Mouse (Mus musculus) neural tube, embryonic 13.5 days (tissue): ENCODE data around the gene Mybpc3. TPM values are rescaled to one million over a fixed set of nuclear protein-coding genes. Genes with fewer than 3 reads are reported as not detected.

Experiments
- ATAC-seq: fragments of 200-750 bp; cut with Nextera tagmentation; 2 replicates; pipeline ENCODE4 v1.8.0; 2017; ENCODE audit warnings: low read depth, mild to moderate bottlenecking, moderate TSS enrichment, moderate library complexity
- H3K27ac ChIP-seq: fragments of 300-500 bp; sonication (generic); replicated peaks from 2 replicates; pipeline ENCODE4 v1.5.1; 2015; ENCODE audit warnings: moderate library complexity, mild to moderate bottlenecking, inconsistent platforms
- H3K27me3 ChIP-seq: fragments of 300-500 bp; sonication (generic); 2 replicates; pipeline ENCODE4 v1.6.1; 2015; ENCODE audit warnings: mild to moderate bottlenecking, inconsistent platforms
- H3K36me3 ChIP-seq: fragments of 300-500 bp; sonication (generic); 2 replicates; pipeline ENCODE4 v1.6.1; 2015; ENCODE audit warnings: mild to moderate bottlenecking, inconsistent platforms
- H3K4me1 ChIP-seq: fragments of 300-500 bp; sonication (generic); replicated peaks from 2 replicates; pipeline ENCODE4 v1.6.1; 2015; ENCODE audit warnings: inconsistent platforms
- H3K4me2 ChIP-seq: fragments of 300-500 bp; sonication (generic); 2 replicates; pipeline ENCODE4 v1.6.1; 2015; ENCODE audit warnings: inconsistent platforms, mild to moderate bottlenecking, moderate library complexity
- H3K4me3 ChIP-seq: fragments of 300-500 bp; sonication (generic); 2 replicates; pipeline ENCODE4 v1.5.1; 2015; ENCODE audit warnings: mild to moderate bottlenecking, inconsistent platforms
- H3K9ac ChIP-seq: fragments of 300-500 bp; sonication (generic); 2 replicates; pipeline ENCODE4 v1.6.1; 2015; ENCODE audit warnings: moderate library complexity, mild to moderate bottlenecking, inconsistent platforms
- H3K9me3 ChIP-seq: fragments of 300-500 bp; sonication (generic); 2 replicates; pipeline ENCODE4 v1.6.1; 2016; ENCODE audit warnings: inconsistent platforms
- WGBS: fragments of 180-500 bp; shearing (Covaris S2); methylation state at CpG from one replicate; pipeline ENCODE4 v1.1.7; 2015; 5-methylcytosine and 5-hydroxymethylcytosine counted together
- polyA plus RNA-seq: library from polyadenylated mRNA; unstranded; fragments of >200 nt; fragmentation: Nextera tagmentation; extraction: Ambion mirVana; gene quantifications from 2 replicates; pipeline ENCODE4 v1.2.1, GENCODE M21; 2015

The Mybpc3 gene
- polyA plus RNA-seq, 1 experiment from 2014 or later, result 0.56 TPM

DNA sequence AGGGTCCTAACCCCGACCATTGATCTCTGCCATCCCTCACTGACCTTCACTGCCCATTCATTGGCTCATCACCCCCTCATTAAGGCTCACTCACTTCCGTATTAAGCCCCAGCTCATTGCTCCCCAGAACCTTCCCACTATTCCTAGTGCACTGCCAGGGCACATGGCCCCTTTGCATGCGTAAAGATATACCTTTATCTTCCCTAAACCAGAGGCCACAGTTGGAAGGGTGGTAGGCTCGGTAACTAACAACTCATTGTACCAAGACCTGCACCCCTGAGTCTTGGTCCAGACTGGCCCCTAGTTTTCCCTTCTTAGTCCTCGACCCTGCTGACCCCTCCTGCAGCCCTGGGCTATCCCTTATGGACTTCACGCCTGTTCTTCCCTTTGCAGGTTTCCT, 4.1 kb upstream of the Mybpc3 start:
- ATAC-seq, result no peak
- no peak overlapping the region for H3K27ac ChIP-seq
- no peak overlapping the region for H3K9ac ChIP-seq
- H3K4me3 ChIP-seq, result no peak overlapping the region
- H3K27me3 ChIP-seq, result peaks cover 6% of the 10 kb centered on the region; the same call in 1 of the 2 replicates
- WGBS, result 75% methylated on average over 6 of the region's 6 CpGs
- H3K9me3 ChIP-seq, result no peaks in the 10 kb centered on the region
- peaks cover 8% of the 10 kb centered on the region for H3K4me1 ChIP-seq
- H3K4me2 ChIP-seq, result no peak overlapping the region
- H3K36me3 ChIP-seq, result no peaks in the 10 kb centered on the region

GRCm38 (mm10) chr2:91114781-91115577, 3.0 kb upstream of the Mybpc3 start:
- peaks cover 8% of the 10 kb centered on the region for H3K4me1 ChIP-seq
- H3K27ac ChIP-seq, result no peak overlapping the region
- H3K36me3 ChIP-seq, result no peaks in the 10 kb centered on the region
- no peaks in the 10 kb centered on the region for H3K9me3 ChIP-seq
- 9% methylated on average over 40 of the region's 42 CpGs for WGBS
- H3K4me3 ChIP-seq, result peak overlapping the region; percentile 38
- peaks cover 6% of the 10 kb centered on the region; the same call in 1 of the 2 replicates for H3K27me3 ChIP-seq
- H3K4me2 ChIP-seq, result peak overlapping the region; percentile 67
- peak; percentile 68; the same call in 1 of the 2 replicates for ATAC-seq
- H3K9ac ChIP-seq, result peak overlapping the region; percentile 63

DNA sequence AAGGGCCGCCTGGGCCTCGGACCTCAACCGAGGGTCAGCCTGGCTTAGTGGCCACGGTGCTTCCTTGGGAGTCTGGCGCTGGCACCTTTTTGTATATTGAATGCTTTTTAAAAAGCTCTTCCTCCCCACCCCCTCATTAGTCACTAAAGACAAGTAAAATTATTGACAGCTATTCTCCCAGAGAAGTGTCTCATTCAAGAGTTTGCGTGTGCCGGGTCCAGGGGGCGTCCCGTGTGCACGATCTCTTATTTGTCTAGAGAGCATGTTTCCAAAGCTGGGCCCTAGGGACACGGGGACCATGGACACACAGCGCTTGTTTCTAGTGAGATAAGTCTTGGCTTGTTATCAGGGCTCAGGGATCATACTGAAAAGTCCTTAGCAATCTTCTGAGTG, 2.4 kb upstream of the Mybpc3 start:
- H3K9ac ChIP-seq, result peak overlapping the region; percentile 63
- peaks cover 8% of the 10 kb centered on the region for H3K4me1 ChIP-seq
- ATAC-seq, result no peak
- H3K27ac ChIP-seq, result no peak overlapping the region
- no peaks in the 10 kb centered on the region for H3K9me3 ChIP-seq
- WGBS, result 33% methylated on average over 12 of the region's 12 CpGs
- peak overlapping the region; percentile 67 for H3K4me2 ChIP-seq
- no peaks in the 10 kb centered on the region for H3K36me3 ChIP-seq
- H3K4me3 ChIP-seq, result peak overlapping the region; percentile 38
- H3K27me3 ChIP-seq, result peaks cover 6% of the 10 kb centered on the region; the same call in 1 of the 2 replicates

- no peak for ATAC-seq
- H3K4me1 ChIP-seq, result peaks cover 8% of the 10 kb centered on the region
- no peak overlapping the region for H3K4me3 ChIP-seq
- H3K4me2 ChIP-seq, result no peak overlapping the region
- H3K27ac ChIP-seq, result no peak overlapping the region
- no peak overlapping the region for H3K9ac ChIP-seq
- 83% methylated on average over 5 of the region's 5 CpGs for WGBS
- no peaks in the 10 kb centered on the region for H3K9me3 ChIP-seq
- H3K27me3 ChIP-seq, result peaks cover 6% of the 10 kb centered on the region; the same call in 1 of the 2 replicates
- no peaks in the 10 kb centered on the region for H3K36me3 ChIP-seq
Observed at GRCm38 (mm10) chr2:91116842-91117241, 1.1 kb upstream of the Mybpc3 start.

- H3K36me3 ChIP-seq, result no peaks in the 10 kb centered on the region
- H3K4me2 ChIP-seq, result no peak overlapping the region
- no peak for ATAC-seq
- peaks cover 6% of the 10 kb centered on the region; the same call in 1 of the 2 replicates for H3K27me3 ChIP-seq
- no peak overlapping the region for H3K9ac ChIP-seq
- H3K27ac ChIP-seq, result no peak overlapping the region
- H3K9me3 ChIP-seq, result no peaks in the 10 kb centered on the region
- H3K4me3 ChIP-seq, result no peak overlapping the region
- peaks cover 8% of the 10 kb centered on the region for H3K4me1 ChIP-seq
- 71% methylated on average over 1 of the region's 1 CpGs for WGBS
Observed at GRCm38 (mm10) chr2:91118647-91119046, 703 bp downstream of the Mybpc3 start.

- WGBS, result 87% methylated on average over 19 of the region's 19 CpGs
- H3K4me1 ChIP-seq, result peaks cover 8% of the 10 kb centered on the region
- no peak overlapping the region for H3K27ac ChIP-seq
- no peak overlapping the region for H3K4me2 ChIP-seq
- H3K4me3 ChIP-seq, result no peak overlapping the region
- no peaks in the 10 kb centered on the region for H3K36me3 ChIP-seq
- H3K27me3 ChIP-seq, result peaks cover 6% of the 10 kb centered on the region; the same call in 1 of the 2 replicates
- no peaks in the 10 kb centered on the region for H3K9me3 ChIP-seq
- no peak overlapping the region for H3K9ac ChIP-seq
- no peak for ATAC-seq
Observed at GRCm38 (mm10) chr2:91119061-91119460, 1.1 kb downstream of the Mybpc3 start.

DNA sequence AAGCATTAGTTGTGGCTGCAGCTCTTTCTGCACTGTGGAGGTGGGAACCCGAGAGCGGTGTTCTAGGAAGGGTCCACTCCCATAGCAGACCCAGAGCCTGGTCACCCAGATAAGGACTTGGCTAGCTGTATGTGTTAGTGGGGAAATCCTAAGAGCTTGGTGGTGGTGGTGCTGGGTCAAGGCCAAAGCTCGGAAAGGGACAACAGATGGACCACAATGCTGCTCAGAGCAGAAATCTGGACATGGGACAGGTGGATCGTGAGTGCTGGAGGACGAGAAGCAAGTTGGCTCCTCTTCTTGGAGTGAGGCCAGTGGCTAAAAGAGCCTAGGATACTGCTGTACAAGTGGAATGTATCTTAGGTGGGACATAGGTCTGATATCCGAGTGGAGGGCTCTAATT, 1.6 kb downstream of the Mybpc3 start:
- Histone ChIP-seq H3K4me1 (peaks cover 8% of the 10 kb centered on the region), H3K4me3 (no peak overlapping the region), H3K27me3 (peaks cover 6% of the 10 kb centered on the region; the same call in 1 of the 2 replicates), H3K27ac (no peak overlapping the region), H3K36me3 (no peaks in the 10 kb centered on the region), H3K4me2 (no peak overlapping the region), H3K9me3 (no peaks in the 10 kb centered on the region), H3K9ac (no peak overlapping the region)
- no peak for ATAC-seq
- WGBS, result 88% methylated on average over 6 of the region's 6 CpGs

GRCm38 (mm10) chr2:91120261-91120671, 2.3 kb downstream of the Mybpc3 start:
- Histone ChIP-seq H3K36me3 (no peaks in the 10 kb centered on the region), H3K4me3 (no peak overlapping the region), H3K9me3 (no peaks in the 10 kb centered on the region), H3K27me3 (peaks cover 6% of the 10 kb centered on the region; the same call in 1 of the 2 replicates), H3K27ac (no peak overlapping the region), H3K9ac (no peak overlapping the region), H3K4me2 (no peak overlapping the region), H3K4me1 (peaks cover 4% of the 10 kb centered on the region)
- no peak for ATAC-seq
- WGBS, result 70% methylated on average over 6 of the region's 6 CpGs

DNA sequence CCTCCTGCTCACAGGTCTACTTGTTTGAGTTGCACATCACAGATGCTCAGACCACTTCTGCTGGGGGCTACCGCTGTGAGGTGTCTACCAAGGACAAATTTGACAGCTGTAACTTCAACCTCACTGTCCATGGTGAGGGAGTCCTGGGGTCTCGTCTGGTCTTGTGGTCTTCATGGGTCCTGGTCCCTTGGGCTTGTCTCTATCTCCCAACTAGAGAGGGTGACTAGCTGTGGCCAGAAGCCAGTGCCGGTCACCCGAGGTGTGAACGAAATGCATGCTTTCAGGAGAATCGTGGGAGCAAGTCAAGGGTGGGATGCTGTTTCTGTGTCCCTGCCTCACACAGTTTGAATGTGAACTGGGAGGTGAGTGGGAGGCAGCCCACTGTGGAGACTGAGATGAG, 3.1 kb downstream of the Mybpc3 start:
- 86% methylated on average over 6 of the region's 6 CpGs for WGBS
- no peak for ATAC-seq

GRCm38 (mm10) chr2:91121497-91121896, 3.6 kb downstream of the Mybpc3 start:
- H3K4me1 ChIP-seq, result no peaks in the 10 kb centered on the region
- H3K4me2 ChIP-seq, result no peak overlapping the region
- WGBS, result 76% methylated on average over 8 of the region's 8 CpGs
- no peak overlapping the region for H3K27ac ChIP-seq
- no peak overlapping the region for H3K4me3 ChIP-seq
- H3K36me3 ChIP-seq, result no peaks in the 10 kb centered on the region
- no peak for ATAC-seq
- H3K9ac ChIP-seq, result no peak overlapping the region
- H3K9me3 ChIP-seq, result no peaks in the 10 kb centered on the region
- H3K27me3 ChIP-seq, result no peaks in the 10 kb centered on the region; the same call in 1 of the 2 replicates

More for the DNA sequence above, 3.1 kb downstream of the Mybpc3 start:
- Histone ChIP-seq H3K4me2 (no peak overlapping the region), H3K27me3 (peaks cover 2% of the 10 kb centered on the region; the same call in 1 of the 2 replicates), H3K36me3 (no peaks in the 10 kb centered on the region), H3K4me1 (no peaks in the 10 kb centered on the region), H3K4me3 (no peak overlapping the region), H3K9me3 (no peaks in the 10 kb centered on the region), H3K27ac (no peak overlapping the region), H3K9ac (no peak overlapping the region)

- 85% methylated on average over 6 of the region's 6 CpGs for WGBS
- Histone ChIP-seq H3K4me3 (no peak overlapping the region), H3K27me3 (no peaks in the 10 kb centered on the region; the same call in 1 of the 2 replicates), H3K27ac (no peak overlapping the region), H3K9ac (no peak overlapping the region), H3K36me3 (no peaks in the 10 kb centered on the region), H3K4me1 (no peaks in the 10 kb centered on the region), H3K9me3 (no peaks in the 10 kb centered on the region), H3K4me2 (no peak overlapping the region)
- no peak for ATAC-seq
Observed at GRCm38 (mm10) chr2:91123521-91123920, 5.6 kb downstream of the Mybpc3 start.

GRCm38 (mm10) chr2:91125101-91125500, 7.2 kb downstream of the Mybpc3 start:
- no peak overlapping the region for H3K4me2 ChIP-seq
- H3K4me3 ChIP-seq, result no peak overlapping the region
- no peaks in the 10 kb centered on the region for H3K9me3 ChIP-seq
- H3K4me1 ChIP-seq, result no peaks in the 10 kb centered on the region
- no peak overlapping the region for H3K27ac ChIP-seq
- H3K27me3 ChIP-seq, result no peaks in the 10 kb centered on the region; the same call in 1 of the 2 replicates
- WGBS, result 85% methylated on average over 10 of the region's 10 CpGs
- ATAC-seq, result no peak
- H3K9ac ChIP-seq, result no peak overlapping the region
- H3K36me3 ChIP-seq, result no peaks in the 10 kb centered on the region
